Mouse (Mus musculus) lung, postnatal 0 days (tissue): ENCODE data around the gene Atp2b1.

Source experiments
- CTCF ChIP-seq: IDR thresholded peaks from 2 replicates; pipeline ENCODE4 v1.5.1; 2016; ENCODE audit warnings: antibody characterized with exemption, mild to moderate bottlenecking
- EP300 ChIP-seq: IDR thresholded peaks from 2 replicates; pipeline ENCODE4 v1.6.1; 2016; ENCODE audit warnings: antibody characterized with exemption, mild to moderate bottlenecking, control low read depth

DNA sequence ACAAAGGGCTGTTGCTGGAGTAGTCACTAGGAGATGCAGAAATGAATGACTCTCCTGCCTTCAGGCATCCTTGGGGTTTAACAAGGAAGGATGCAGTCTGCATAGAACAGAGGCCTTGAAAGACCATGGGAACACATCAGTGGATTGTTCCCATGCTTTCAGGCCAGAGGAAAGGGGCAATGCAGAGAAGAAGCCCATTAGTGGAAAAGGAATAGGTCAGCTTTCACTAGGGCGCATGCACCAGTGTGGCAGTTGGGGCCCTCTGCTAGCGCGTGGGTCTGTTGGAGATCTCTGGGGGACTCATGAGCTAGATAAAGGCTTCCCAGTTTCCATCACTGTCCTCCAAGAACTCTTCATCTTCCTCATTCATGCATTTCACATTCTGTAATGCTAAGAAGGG, 41.9 kb downstream of the Atp2b1 start:
- TF ChIP-seq CTCF, result no peak
- no peak for TF ChIP-seq EP300
